Mouse (Mus musculus): ENCODE measurements around the gene Zmpste24. TPM values are rescaled to one million over a fixed set of nuclear protein-coding genes. Genes with fewer than 3 reads are reported as not detected.
"Not testable (repeated sequence)": the region's sequence is repeated elsewhere in the genome, so short reads cannot be mapped to it uniquely, and the experiment has no call there.

Zmpste24 gene
- 27.2 and 28.6 TPM in 2 replicates for polyA plus RNA-seq (2012; rRNA removed)

- DNase-seq (ENCODE audit: low read depth) = peak; percentile 58
Measured at GRCm38 (mm10) chr4:121097650-121098378, at the start of gene Zmpste24. TSS of gene Zmpste24 (minus strand) at chr4:121098241.

DNA sequence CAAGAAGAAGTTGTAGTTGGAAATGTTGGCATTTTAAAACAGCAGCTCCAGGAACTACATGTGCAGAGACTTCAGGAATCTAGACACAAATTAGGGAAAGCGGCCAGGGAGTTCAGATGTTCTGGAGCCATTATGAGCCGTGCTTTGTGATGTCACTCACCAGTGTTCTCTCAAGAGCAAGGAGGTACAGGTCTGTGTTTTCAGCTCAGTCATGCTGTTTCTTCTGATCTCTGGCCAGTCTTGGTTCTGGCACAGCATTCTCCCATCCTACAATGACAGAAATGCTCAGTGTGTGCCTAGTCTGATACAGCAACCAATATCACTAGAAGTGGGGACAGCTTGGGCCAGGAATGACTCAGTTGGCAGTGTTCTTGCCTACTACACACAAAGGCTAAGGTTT, 11.1 kb upstream of the Zmpste24 start, which contains the start of gene Tmco2:
Gene Tmco2 (minus strand): TSS at position 101 of the 400 bp plus-strand sequence.
- no peak for DNase-seq (ENCODE audit: low read depth)

DNA sequence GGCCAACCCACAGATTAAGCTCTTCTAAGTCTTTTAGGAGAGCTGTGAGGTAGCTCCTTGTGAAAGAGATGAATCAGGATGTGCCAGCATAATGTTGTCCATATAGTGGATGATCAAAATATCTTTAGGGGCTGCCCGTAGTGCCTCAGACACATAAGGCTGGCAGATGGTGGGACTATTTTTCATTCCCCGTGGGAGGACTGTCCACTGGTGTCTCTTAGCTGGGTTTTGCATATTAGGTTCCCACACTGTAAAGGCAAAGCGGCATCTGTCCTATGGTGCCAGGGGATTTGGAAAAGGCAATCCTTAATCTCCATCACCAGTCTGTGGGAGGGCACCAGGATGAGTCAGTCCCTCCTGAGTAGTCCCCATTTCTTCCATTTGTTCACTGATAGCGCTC, 5.3 kb upstream of the Zmpste24 start:
- DNase-seq (ENCODE audit: low read depth) = no peak

DNA sequence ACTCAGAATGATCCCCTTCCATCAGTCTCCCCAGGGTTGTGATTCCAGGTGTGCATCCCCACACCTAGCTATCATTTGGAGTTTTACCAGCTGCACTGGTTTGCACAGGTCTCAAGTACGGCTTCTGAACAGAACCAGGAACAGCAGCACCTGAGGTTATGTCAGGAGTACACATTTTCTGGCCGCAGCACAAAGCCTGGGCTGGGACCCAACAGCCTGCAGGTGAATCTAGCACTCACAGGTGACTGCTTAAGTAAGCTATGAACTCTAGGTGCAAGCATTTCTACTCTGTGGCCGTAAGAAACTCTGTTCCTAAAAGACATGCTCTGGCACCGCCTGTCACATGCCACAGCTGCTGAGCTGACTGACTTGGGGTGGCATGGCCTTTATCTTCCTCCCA, 7.8 kb downstream of the Zmpste24 start:
- DNase-seq (ENCODE audit: low read depth) = peak; percentile 73

DNA sequence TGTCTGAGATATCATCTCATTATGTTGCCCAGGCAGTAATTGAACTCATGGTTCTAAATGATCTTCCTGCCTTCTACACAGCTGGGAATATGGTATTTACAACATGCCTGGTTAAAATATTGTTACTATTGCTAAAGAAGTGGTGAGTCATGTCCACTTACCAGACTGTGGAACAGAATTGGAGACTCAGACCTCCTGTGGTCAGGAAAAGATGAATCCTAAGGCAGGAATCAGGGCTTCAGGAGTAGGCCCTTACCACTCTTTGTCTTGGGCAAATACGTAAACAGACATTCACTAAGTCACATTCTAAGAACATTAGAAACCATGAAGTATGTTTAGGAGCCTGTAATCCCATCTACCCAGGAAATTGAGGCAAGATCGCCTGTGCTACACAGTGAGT, 9.3 kb downstream of the Zmpste24 start:
- no peak for DNase-seq (ENCODE audit: low read depth)

GRCm38 (mm10) chr4:121084506-121084905, 13.5 kb downstream of the Zmpste24 start:
- no peak for DNase-seq (ENCODE audit: low read depth)

DNA sequence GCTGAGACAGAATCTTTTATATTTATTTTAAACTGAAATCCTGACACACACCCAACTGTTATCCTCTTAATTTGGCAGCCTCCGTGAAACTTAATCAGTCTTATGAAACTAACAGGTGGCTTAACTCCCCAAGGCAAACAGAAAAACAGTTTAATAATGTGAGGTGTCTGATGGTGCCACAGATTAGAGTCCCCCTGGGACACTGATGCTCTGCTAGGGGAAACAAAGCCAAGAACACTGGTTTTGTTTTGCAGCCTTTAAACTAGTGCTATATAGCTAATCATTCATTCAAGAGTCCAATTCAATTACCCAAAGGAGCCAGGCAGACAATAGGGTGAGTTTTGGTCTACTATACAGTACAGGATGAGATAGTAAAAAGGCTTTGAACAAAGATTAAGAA, 17.6 kb downstream of the Zmpste24 start:
- DNase-seq (ENCODE audit: low read depth) = no peak

DNA sequence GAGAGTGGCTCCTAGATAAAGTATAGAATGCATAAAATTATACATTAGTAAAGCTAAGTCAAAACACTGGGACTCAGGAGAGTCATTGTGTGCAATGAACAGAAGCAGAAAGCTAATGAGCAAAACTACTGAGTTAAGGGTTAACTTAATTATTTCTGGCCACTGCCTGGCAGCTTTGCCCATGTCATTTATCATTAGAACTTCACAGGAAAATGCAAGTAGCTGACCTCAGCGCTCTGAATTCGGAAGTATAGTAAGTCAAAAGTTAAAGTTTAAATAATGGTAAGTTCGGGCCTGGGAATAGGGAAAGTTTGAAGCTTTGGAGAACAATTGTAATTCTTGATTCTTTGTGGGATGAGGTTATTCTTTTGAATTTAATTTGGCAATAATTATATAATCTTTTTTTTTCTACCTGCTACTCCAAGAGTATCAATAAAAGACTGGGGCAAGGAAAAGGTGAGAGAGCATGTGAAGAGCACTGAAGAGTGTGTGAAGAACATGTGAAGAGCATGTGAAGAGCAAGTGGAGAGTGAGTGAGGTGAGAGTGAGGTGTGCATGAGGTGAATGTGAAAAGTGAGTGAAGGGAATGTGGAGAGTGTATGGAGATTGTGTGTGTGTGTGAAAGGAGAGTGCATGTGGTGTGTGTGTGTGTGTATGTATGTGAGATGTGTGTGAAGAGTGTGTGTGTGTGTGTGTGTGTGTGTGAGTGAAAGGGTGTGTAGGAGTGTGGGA, 20.0 kb downstream of the Zmpste24 start:
- no peak for DNase-seq (ENCODE audit: low read depth)

DNA sequence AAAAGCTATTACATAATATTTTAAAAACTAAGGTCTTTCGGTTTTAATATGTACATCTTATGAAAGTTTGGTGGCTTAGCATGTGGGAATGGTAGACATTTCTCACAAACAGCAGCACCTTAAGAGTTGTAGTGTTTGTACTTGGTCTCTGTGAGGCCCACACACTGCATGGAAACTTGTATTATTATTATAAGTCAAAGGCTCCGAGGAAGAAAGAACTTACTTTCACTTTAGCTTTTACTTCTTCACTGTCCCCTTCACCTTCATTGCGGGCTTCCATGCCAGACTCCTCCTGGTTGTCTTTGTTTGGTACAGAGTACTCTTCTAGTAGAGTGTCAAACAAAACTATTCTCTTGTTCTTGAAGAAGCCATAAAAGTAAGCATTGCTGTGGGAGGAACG, 23.8 kb downstream of the Zmpste24 start:
- no peak for DNase-seq (ENCODE audit: low read depth)

DNA sequence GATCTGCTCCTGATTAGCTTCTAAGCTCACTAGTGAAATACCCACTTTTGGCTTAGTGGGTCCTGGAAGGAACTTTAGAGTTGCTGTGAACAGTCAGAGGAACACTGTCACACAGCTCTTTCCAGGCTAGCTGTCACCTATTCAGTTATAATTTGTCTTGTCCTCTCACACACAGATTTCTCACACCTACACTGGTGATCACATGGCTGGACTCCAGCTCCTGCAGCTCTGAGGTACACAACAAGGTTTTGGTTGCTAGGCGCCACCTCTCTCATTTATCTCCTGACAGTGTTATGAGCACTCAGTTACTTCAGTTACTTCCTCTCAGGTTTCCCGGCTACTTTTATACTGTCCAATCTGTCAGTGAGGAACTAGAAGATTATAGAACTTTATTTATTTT, 32.7 kb downstream of the Zmpste24 start:
- DNase-seq (ENCODE audit: low read depth) = no peak

DNA sequence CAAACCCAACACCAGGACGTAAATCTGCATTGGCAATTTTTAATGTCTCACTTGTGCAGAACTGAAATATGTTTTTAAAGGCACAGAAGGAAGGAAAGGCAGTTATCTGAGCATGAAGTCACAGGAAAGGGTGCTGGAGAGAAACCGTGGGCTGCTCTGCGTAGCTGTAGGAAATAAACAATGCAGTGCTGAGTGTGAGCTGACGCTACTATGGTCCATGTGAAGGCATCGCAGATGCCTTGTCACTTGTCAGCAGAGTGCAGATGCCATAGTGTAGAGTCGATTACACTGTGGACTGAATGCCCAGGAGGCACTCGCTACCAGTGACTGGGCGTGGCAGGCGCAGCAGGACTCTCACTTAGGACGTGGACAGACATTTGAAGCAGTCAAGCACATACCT, 38.8 kb downstream of the Zmpste24 start:
- not testable (repeated sequence) for DNase-seq (ENCODE audit: low read depth)

GRCm38 (mm10) chr4:121057032-121057431, 41.0 kb downstream of the Zmpste24 start:
- no peak for DNase-seq (ENCODE audit: low read depth)

DNA sequence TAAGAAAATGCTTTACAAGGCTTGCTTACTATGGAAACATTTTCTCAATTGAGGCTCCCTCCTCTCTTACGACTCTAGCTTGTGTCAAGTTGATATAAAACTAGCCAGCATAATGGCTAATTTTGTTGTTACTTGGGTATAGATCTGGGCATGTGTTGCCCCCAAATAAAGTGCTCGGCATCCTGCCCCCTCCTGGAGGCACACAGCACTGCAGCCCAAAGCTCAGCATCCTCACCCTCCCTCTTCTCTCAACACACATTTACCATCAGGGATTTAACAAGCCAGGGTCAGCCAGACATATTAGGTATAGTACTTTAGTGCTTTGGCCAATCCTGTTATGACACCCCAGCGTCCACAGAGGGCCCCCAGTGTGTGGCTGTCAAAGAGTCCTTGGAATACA, 41.7 kb downstream of the Zmpste24 start:
- no peak for DNase-seq (ENCODE audit: low read depth)

GRCm38 (mm10) chr4:121052454-121053323, 45.4 kb downstream of the Zmpste24 start:
- no peak for DNase-seq (ENCODE audit: low read depth)

DNA sequence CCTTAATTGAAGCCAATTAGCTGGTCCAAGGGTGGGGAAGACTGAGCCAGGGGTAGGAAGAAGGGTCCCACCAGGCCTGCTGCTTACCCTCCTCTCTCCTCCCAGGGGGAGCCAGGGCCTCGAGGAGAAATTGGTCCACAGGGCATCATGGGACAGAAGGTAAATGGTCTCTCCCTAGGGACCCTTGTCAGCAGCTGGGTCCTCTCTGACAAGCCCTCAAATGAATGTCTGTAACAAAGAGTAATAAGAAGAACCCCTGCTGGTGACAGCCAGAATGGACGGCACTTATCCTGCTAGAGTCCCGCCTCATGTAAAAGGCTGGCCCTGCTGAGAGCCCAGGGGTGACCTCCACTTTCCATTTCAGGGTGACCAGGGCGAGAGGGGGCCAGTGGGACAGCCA, 46.2 kb downstream of the Zmpste24 start:
- DNase-seq (ENCODE audit: low read depth) = no peak

- no peak for DNase-seq (ENCODE audit: low read depth)
Measured at GRCm38 (mm10) chr4:121042946-121043345, 55.1 kb downstream of the Zmpste24 start.

DNA sequence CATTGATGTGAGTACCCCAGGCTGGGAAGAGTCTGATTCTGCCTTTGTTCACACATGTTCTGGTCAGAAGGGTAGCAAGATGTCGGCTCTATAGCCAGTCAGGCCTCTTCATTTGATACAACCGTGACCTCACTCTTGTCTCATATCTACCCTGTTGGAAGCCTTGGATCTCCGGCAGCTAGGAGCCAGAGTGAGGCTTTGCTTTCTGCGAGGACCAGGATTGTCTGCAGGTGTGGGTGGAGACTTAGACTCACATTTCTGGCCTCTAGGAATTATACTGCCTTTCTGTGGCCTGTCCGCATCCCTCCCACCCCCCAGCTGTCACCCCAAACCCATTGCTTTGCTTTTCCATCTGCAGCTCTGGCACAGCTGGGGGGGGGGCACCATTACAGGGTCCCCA, 55.6 kb downstream of the Zmpste24 start:
- no peak for DNase-seq (ENCODE audit: low read depth)

- DNase-seq (ENCODE audit: low read depth) = no peak
Measured at GRCm38 (mm10) chr4:121040897-121041671, 57.0 kb downstream of the Zmpste24 start.

DNA sequence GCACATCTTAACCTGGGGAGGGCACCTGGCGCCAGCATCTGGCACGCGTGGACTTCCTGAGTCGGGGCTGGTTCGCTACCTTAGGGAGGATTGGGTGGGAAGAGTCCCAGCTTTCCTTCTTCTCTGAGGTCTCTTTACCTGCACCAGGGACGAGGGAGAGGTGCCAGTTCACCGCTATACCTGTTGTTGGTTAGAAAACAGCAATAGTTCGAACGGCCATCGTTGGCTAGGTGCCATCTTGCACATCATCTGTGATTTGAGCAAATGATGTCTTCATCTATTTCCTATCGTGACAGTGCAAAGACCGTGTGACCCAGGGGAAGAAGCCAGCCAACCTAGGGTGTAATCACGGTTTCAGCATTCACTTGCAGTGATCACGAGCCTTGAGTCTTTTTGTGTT, 57.7 kb downstream of the Zmpste24 start:
- no peak for DNase-seq (ENCODE audit: low read depth)

DNA sequence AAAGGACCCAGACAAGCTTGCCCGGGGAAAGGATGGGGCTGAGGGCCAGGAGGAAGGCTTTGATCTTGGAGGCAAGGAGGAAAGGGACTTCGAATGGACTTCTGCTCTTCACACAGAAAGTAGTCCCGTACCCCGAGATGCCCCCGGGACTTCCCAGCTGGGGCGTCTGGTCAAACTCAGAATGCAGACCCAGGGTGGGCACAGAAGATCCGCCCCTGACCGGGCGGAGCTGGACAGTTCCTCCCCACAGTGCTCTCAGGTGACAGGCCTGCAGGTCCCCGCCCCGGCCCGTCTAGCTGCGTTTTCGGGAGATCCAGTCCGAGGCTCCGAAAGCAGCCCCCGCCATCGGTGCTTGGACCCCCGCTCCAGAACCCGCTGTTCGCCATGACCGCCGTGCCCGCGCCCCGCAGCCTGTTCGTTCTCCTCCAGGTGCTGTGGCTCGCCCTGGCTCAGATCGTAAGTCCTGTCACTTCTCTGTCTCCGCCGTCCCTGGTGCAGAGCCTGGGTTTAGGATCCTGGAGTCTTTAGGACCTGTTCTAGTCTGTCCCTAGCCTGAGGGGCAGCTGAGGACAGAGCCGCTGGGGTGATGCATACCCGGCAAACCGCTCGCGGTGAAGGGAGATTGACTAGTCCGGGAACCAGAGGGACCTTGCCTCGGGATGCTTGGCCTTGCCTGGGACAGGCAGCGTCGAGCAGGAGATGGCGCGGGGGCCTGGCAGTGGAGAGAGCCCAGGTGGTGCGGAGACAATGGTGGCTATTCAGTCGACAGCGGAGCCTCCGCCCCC, 58.5 kb downstream of the Zmpste24 start, which contains the start of gene Col9a2:
Gene Col9a2 (plus strand): TSS at position 55 of the 785 bp plus-strand sequence.
- no peak for DNase-seq (ENCODE audit: low read depth)

DNA sequence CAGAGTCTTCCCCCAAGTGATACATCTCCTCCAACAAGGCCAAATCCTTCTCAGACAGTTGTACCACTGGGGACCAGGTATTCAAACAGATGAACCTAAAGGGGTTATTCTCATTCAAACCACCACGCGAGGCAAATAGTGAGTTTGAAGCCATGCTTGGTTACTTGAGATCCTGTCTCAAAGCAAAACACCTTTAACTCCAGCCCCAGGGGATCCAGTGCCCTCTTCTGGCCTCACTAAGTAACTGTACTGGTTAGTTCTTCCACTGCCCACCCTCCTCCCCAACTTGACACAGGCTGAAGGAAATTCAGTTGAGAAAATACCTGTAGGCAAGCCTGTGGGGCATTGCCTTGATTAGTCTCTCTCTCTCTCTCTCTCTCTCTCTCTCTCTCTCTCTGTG, 65.0 kb downstream of the Zmpste24 start:
- no peak for DNase-seq (ENCODE audit: low read depth)

Measured in gonadal fat pad, adult 2 months (tissue).